Mouse (Mus musculus): Measurements from ENCODE around the gene Fate1.

GRCm38 (mm10) chrX:71968216-71968615 lies 4.6 kb upstream of the Fate1 start:
- TF ChIP-seq MAX (IDR thresholded peaks at IDR 0.05; ENCODE audit: low read length) (no peak), CTCF (conservative IDR thresholded peaks at IDR 0.05 in 1 of 2, IDR thresholded peaks at IDR 0.05 in 1 of 2; ENCODE audit: low read depth in 2 of 2, low read length in 2 of 2) (no peak), POLR2A (IDR thresholded peaks at IDR 0.05; ENCODE audit: low read depth, low read length) (no peak)

Measured in CH12.LX (cell line).